Mouse (Mus musculus) natural killer cell, adult 2 months (primary cell): ENCODE results near the gene Slc35d3.

Experiments
- DNase-seq, 2 experiments: peaks; one replicate each; pipeline ENCODE4 v3.0.0; 2022; ENCODE audit warnings: low spot score in 2 of 2

Gene Slc35d3

GRCm38 (mm10) chr10:19850998-19851691 is at the start of gene Slc35d3:
TSS of gene Slc35d3 (minus strand) at chr10:19851459.
- peak; percentile 30 to 54 for DNase-seq

GRCm38 (mm10) chr10:19900191-19900590 is 48.9 kb upstream of the Slc35d3 start:
- DNase-seq, result no peak

GRCm38 (mm10) chr10:19893976-19894375 is 42.7 kb upstream of the Slc35d3 start:
- DNase-seq, result peak; percentile 24 to 56

GRCm38 (mm10) chr10:19893146-19893545 is 41.9 kb upstream of the Slc35d3 start:
- DNase-seq, result no peak

GRCm38 (mm10) chr10:19891686-19892085 is 40.4 kb upstream of the Slc35d3 start:
- no peak for DNase-seq

GRCm38 (mm10) chr10:19889908-19890307 is 38.6 kb upstream of the Slc35d3 start:
- no peak for DNase-seq

GRCm38 (mm10) chr10:19886249-19886648 is 35.0 kb upstream of the Slc35d3 start:
- no peak for DNase-seq

- no peak for DNase-seq
Measured at GRCm38 (mm10) chr10:19884409-19884808, 33.1 kb upstream of the Slc35d3 start.

GRCm38 (mm10) chr10:19880437-19880836 is 29.2 kb upstream of the Slc35d3 start:
- no peak for DNase-seq

- DNase-seq, result no peak
Measured at GRCm38 (mm10) chr10:19879161-19879560, 27.9 kb upstream of the Slc35d3 start.

- no peak for DNase-seq
Measured at GRCm38 (mm10) chr10:19877679-19878078, 26.4 kb upstream of the Slc35d3 start.

GRCm38 (mm10) chr10:19877257-19877656 is 26.0 kb upstream of the Slc35d3 start:
- no peak for DNase-seq

- no peak for DNase-seq
Measured at GRCm38 (mm10) chr10:19876669-19877068, 25.4 kb upstream of the Slc35d3 start.

- no peak for DNase-seq
Measured at GRCm38 (mm10) chr10:19875346-19875745, 24.1 kb upstream of the Slc35d3 start.

- DNase-seq, result no peak
Measured at GRCm38 (mm10) chr10:19855597-19856306, 4.5 kb upstream of the Slc35d3 start.

- DNase-seq, result no peak
Measured at GRCm38 (mm10) chr10:19853609-19854008, 2.4 kb upstream of the Slc35d3 start.

- DNase-seq, result no peak
Measured at GRCm38 (mm10) chr10:19852776-19853175, 1.5 kb upstream of the Slc35d3 start.

- no peak for DNase-seq
Measured at GRCm38 (mm10) chr10:19850544-19850997, 688 bp downstream of the Slc35d3 start.

GRCm38 (mm10) chr10:19849771-19850365 is 1.4 kb downstream of the Slc35d3 start:
- peak in 1 of 2 experiments; percentile 14 for DNase-seq

GRCm38 (mm10) chr10:19848928-19849770 is 2.1 kb downstream of the Slc35d3 start:
- no peak for DNase-seq

GRCm38 (mm10) chr10:19839836-19840235 is 11.4 kb downstream of the Slc35d3 start:
- DNase-seq, result no peak
